Mouse (Mus musculus) lung, embryonic 15.5 days (tissue): ENCODE data around the gene Fam129c. TPM values are rescaled to one million over a fixed set of nuclear protein-coding genes. Genes with fewer than 3 reads are reported as not detected.

Source experiments
- ATAC-seq: fragments of 200-750 bp; cut with Nextera tagmentation; 2 replicates; pipeline ENCODE4 v1.8.0; 2017; ENCODE audit warnings: moderate number of reproducible peaks, borderline replicate concordance; ENCODE audit not compliant: low FRiP score, low TSS enrichment; ENCODE audit errors: extremely low read depth
- H3K27ac ChIP-seq: fragments of 300-500 bp; sonication (generic); 2 replicates; pipeline ENCODE4 v1.5.1; 2015; ENCODE audit warnings: moderate library complexity, mild to moderate bottlenecking, inconsistent platforms
- H3K27me3 ChIP-seq: fragments of 300-500 bp; sonication (generic); 2 replicates; pipeline ENCODE4 v1.6.1; 2015; ENCODE audit warnings: inconsistent platforms
- H3K36me3 ChIP-seq: fragments of 300-500 bp; sonication (generic); 2 replicates; pipeline ENCODE4 v1.6.1; 2015; ENCODE audit warnings: inconsistent platforms
- H3K4me1 ChIP-seq: fragments of 300-500 bp; sonication (generic); 2 replicates; pipeline ENCODE4 v1.6.1; 2015; ENCODE audit warnings: inconsistent platforms
- H3K4me2 ChIP-seq: fragments of 300-500 bp; sonication (generic); 2 replicates; pipeline ENCODE4 v1.6.1; 2015; ENCODE audit warnings: inconsistent platforms, mild to moderate bottlenecking, moderate library complexity
- H3K4me3 ChIP-seq: fragments of 300-500 bp; sonication (generic); 2 replicates; pipeline ENCODE4 v1.5.1; 2015; ENCODE audit warnings: mild to moderate bottlenecking, inconsistent platforms
- H3K9ac ChIP-seq: fragments of 300-500 bp; sonication (generic); 2 replicates; pipeline ENCODE4 v1.6.1; 2015; ENCODE audit warnings: inconsistent platforms
- H3K9me3 ChIP-seq: fragments of 300-500 bp; sonication (generic); 2 replicates; pipeline ENCODE4 v1.6.1; 2016; ENCODE audit warnings: inconsistent platforms
- WGBS: fragments of 180-500 bp; shearing (Covaris S2); methylation state at CpG from one replicate; pipeline ENCODE4 v1.1.7; 2015; 5-methylcytosine and 5-hydroxymethylcytosine counted together
- microRNA-seq: library from miRNA; unstranded; fragments of <30 nt; microRNA quantifications from one replicate; pipeline ENCODE4, GENCODE M21; 2016
- polyA plus RNA-seq: library from polyadenylated mRNA; unstranded; fragments of >200 nt; fragmentation: Nextera tagmentation; extraction: Ambion mirVana; gene quantifications from 2 replicates; pipeline ENCODE4 v1.2.1, GENCODE M21; 2015

The Fam129c gene
- polyA plus RNA-seq, 1 experiment from 2014 or later = 3.1 TPM

DNA sequence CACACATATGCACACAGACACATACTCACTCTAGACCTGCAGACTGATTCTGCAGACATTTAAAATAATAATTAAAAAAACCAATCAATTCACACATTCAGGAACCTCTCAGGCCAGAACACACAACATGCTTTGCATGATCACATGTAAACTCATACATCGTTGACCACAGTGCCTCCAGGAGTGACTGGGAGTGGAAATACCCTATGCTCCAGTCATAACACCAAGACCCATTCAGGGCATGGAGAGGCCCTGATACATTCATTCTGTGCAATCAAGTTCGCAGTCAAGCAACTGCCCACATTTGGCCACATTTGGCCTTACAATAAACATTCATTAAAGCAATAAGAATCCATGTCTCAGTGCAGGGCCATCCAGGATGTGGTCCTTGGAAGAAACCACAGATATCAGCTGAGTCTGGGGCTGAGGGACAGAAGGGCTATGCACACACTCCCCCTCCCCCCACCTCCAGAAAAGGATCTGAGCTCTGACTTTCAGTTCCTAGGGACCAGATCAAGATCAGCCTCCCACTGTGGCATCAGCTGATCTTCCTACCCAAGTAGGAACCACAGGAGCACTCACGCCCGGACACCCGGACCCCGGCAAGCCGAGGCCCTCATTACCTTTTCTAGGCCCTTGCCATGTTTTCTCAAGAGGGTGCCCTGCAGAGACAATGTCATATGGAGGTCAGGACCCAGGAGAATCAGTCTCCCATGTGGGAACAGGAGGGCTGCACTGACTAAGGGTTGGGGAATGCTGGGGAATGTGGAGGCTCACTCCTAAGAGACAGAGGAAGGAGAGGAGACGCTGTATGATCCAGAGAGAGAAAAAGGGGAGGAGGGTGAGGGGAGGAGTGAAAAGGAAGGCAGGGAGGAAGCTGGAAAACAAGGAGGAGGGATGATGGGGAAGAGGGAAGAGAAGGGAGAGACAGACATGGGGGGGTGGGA, 40.0 kb downstream of the Fam129c start:
- ATAC-seq = no peak

GRCm38 (mm10) chr8:71638321-71638720, 40.9 kb downstream of the Fam129c start:
- Histone ChIP-seq H3K9me3 (no peaks in the 10 kb centered on the region), H3K27me3 (peaks cover 26% of the 10 kb centered on the region), H3K27ac (no peak overlapping the region), H3K4me1 (peaks cover 9% of the 10 kb centered on the region; the same call in 1 of the 2 replicates), H3K9ac (no peak overlapping the region), H3K4me3 (no peak overlapping the region), H3K4me2 (no peak overlapping the region), H3K36me3 (no peaks in the 10 kb centered on the region)
- 63% methylated on average over 6 of the region's 6 CpGs for WGBS
- no peak for ATAC-seq

More for the DNA sequence above, 40.0 kb downstream of the Fam129c start:
- no peak overlapping the region for H3K4me2 ChIP-seq
- peaks cover 35% of the 10 kb centered on the region for H3K27me3 ChIP-seq
- peaks cover 9% of the 10 kb centered on the region; the same call in 1 of the 2 replicates for H3K4me1 ChIP-seq
- H3K36me3 ChIP-seq = no peaks in the 10 kb centered on the region
- no peak overlapping the region for H3K27ac ChIP-seq
- H3K9ac ChIP-seq = no peak overlapping the region
- H3K9me3 ChIP-seq = no peaks in the 10 kb centered on the region
- no peak overlapping the region for H3K4me3 ChIP-seq
- 46% methylated on average over 8 of the region's 8 CpGs for WGBS

DNA sequence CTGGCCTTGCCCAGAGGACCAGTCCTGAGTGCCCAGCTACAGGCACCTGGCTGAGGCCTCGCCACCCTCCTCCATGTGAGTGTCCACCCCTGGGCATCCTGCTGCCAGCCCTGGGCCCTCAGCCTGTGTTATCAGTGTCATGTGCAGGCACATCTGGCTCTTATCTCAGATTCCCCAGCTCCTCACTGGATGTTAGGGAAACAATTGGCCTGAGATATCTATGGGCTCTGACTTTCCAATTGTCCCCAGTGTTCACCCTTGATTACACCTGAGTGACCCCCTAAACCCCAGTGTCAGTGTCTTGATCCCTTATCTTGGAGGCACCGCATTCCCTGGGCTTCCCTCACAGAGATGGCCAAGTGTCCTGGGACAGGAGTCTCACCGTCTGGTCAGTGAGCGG, 41.9 kb downstream of the Fam129c start:
- H3K27ac ChIP-seq = no peak overlapping the region
- H3K36me3 ChIP-seq = no peaks in the 10 kb centered on the region
- H3K27me3 ChIP-seq = peaks cover 19% of the 10 kb centered on the region
- ATAC-seq = no peak
- H3K4me3 ChIP-seq = no peak overlapping the region
- peaks cover 5% of the 10 kb centered on the region; the same call in 1 of the 2 replicates for H3K4me1 ChIP-seq
- H3K9ac ChIP-seq = no peak overlapping the region
- no peak overlapping the region for H3K4me2 ChIP-seq
- H3K9me3 ChIP-seq = no peaks in the 10 kb centered on the region
- WGBS = 70% methylated on average over 4 of the region's 4 CpGs

DNA sequence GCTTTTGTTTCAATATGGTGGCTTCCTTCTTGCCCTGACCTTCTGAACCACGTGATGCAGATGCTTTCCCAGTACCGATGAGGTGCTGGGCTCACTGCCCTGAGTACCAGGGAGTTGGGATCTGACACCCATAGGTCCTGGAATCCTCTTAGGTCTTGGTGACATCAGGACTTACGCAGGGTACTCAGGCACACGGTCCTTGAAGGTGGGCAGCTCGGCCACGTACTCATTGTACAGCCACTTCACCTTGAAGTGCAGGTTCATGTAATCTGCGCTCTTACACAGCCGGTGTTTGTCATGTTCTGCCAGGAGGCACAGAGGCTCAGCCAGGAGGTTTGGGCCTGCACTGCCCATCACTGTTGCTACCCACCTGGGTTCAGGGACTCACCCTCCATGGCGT, 48.1 kb downstream of the Fam129c start:
- 56% methylated on average over 9 of the region's 9 CpGs for WGBS
- ATAC-seq = no peak
- no peaks in the 10 kb centered on the region for H3K36me3 ChIP-seq

GRCm38 (mm10) chr8:71654600-71654999, 57.2 kb downstream of the Fam129c start:
- Histone ChIP-seq H3K36me3 (no peaks in the 10 kb centered on the region), H3K9me3 (no peaks in the 10 kb centered on the region), H3K4me1 (peaks cover 8% of the 10 kb centered on the region; the same call in 1 of the 2 replicates), H3K4me2 (peak overlapping the region; percentile 46), H3K27ac (no peak overlapping the region), H3K27me3 (peaks cover 65% of the 10 kb centered on the region), H3K9ac (no peak overlapping the region), H3K4me3 (no peak overlapping the region)
- WGBS = 1% methylated on average over 24 of the region's 24 CpGs
- ATAC-seq = no peak

More for the DNA sequence above, 48.1 kb downstream of the Fam129c start:
- H3K9me3 ChIP-seq = no peaks in the 10 kb centered on the region
- no peaks in the 10 kb centered on the region for H3K27me3 ChIP-seq
- no peak overlapping the region for H3K4me2 ChIP-seq
- no peak overlapping the region for H3K9ac ChIP-seq
- no peak overlapping the region for H3K27ac ChIP-seq
- no peaks in the 10 kb centered on the region for H3K4me1 ChIP-seq
- no peak overlapping the region for H3K4me3 ChIP-seq

Small RNA genes within 50 kb of the gene (microRNA-seq; reads per million reads assigned to microRNA genes)
- gene Mir6769b = not detected

Other genes starting within 250 kb of the Fam129c start
- gene Use1, start 230.8 kb upstream of the Fam129c start, polyA plus RNA-seq = 85.0 and 87.0 TPM in 2 replicates
- 7.0 and 7.2 TPM in 2 replicates for gene Ocel1, start 226.3 kb upstream of the Fam129c start, polyA plus RNA-seq
- gene Nr2f6, start 215.7 kb upstream of the Fam129c start, polyA plus RNA-seq = 76.6 and 80.4 TPM in 2 replicates
- 28.2 and 30.7 TPM in 2 replicates for gene Ushbp1, start 201.8 kb upstream of the Fam129c start, polyA plus RNA-seq
- 109 and 112 TPM in 2 replicates for gene Babam1, start 200.8 kb upstream of the Fam129c start, polyA plus RNA-seq
- 42.6 and 46.7 TPM in 2 replicates for gene Ankle1, start 191.6 kb upstream of the Fam129c start, polyA plus RNA-seq
- gene Abhd8, start 134.0 kb upstream of the Fam129c start, polyA plus RNA-seq = 51.3 and 56.0 TPM in 2 replicates
- 130 and 147 TPM in 2 replicates for gene Mrpl34, start 132.7 kb upstream of the Fam129c start, polyA plus RNA-seq
- gene Dda1, start 128.4 kb upstream of the Fam129c start, polyA plus RNA-seq = 104 TPM in 2 replicates
- 1.6 and 1.9 TPM in 2 replicates for gene Ano8, start 111.7 kb upstream of the Fam129c start, polyA plus RNA-seq
- 16.3 and 19.1 TPM in 2 replicates for gene Gtpbp3, start 109.5 kb upstream of the Fam129c start, polyA plus RNA-seq
- gene Plvap, start 85.9 kb upstream of the Fam129c start, polyA plus RNA-seq = 146 and 147 TPM in 2 replicates
- gene Ccdc194, start 71.9 kb upstream of the Fam129c start, polyA plus RNA-seq = 0.39 and 0.65 TPM in 2 replicates
- gene Bst2, start 60.2 kb upstream of the Fam129c start, polyA plus RNA-seq = 49.7 and 52.0 TPM in 2 replicates
- 95.2 and 96.6 TPM in 2 replicates for gene Mvb12a, start 54.7 kb upstream of the Fam129c start, polyA plus RNA-seq
- 3.3 and 4.6 TPM in 2 replicates for gene Tmem221, start 38.8 kb upstream of the Fam129c start, polyA plus RNA-seq
- not detected in 2 replicates for gene Nxnl1, start 31.0 kb upstream of the Fam129c start, polyA plus RNA-seq
- 34.3 and 36.7 TPM in 2 replicates for gene Slc27a1, start 28.8 kb upstream of the Fam129c start, polyA plus RNA-seq
- gene Pgls, start 5.5 kb upstream of the Fam129c start, polyA plus RNA-seq = 228 and 230 TPM in 2 replicates
- gene Colgalt1, start 13.3 kb downstream of the Fam129c start, polyA plus RNA-seq = 77.9 and 79.3 TPM in 2 replicates
- gene Unc13a, start 74.1 kb downstream of the Fam129c start, polyA plus RNA-seq = 0.66 and 0.81 TPM in 2 replicates
- gene Jak3, start 78.6 kb downstream of the Fam129c start, polyA plus RNA-seq = 9.9 TPM in 2 replicates
- gene Insl3, start 91.6 kb downstream of the Fam129c start, polyA plus RNA-seq = 0.63 and 1.3 TPM in 2 replicates
- gene B3gnt3, start 104.1 kb downstream of the Fam129c start, polyA plus RNA-seq = 3.3 and 3.6 TPM in 2 replicates
- 4.8 and 7.6 TPM in 2 replicates for gene Fcho1, start 128.1 kb downstream of the Fam129c start, polyA plus RNA-seq